Mouse (Mus musculus) MEL (cell line): Measurements from ENCODE around the gene Lcor.

Experiments used
- CTCF ChIP-seq, 3 experiments: IDR thresholded peaks in 2 of 3; conservative IDR thresholded peaks in 1 of 3; 2 replicates each; pipeline ENCODE4 v1.5.1; 2011 to 2012; ENCODE audit warnings: low read length in 3 of 3, low read depth in 2 of 3, mild to moderate bottlenecking in 2 of 3, improper control_type of control experiment in 1 of 3, inconsistent platforms in 1 of 3, mixed read lengths in 1 of 3, moderate library complexity in 1 of 3; ENCODE audit not compliant: control insufficient read depth in 1 of 3, insufficient read depth in 1 of 3, poor library complexity in 1 of 3, severe bottlenecking in 1 of 3
- MAX ChIP-seq: IDR thresholded peaks from 2 replicates; pipeline ENCODE4 v1.6.1; 2011; ENCODE audit warnings: low read length, improper control_type of control experiment
- MYB ChIP-seq: IDR thresholded peaks from 2 replicates; pipeline ENCODE4 v1.6.1; 2011; ENCODE audit warnings: mild to moderate bottlenecking, low read depth, low read length, improper control_type of control experiment
- MYC ChIP-seq: IDR thresholded peaks from 2 replicates; pipeline ENCODE4 v1.6.1; 2011; ENCODE audit warnings: low read depth, mild to moderate bottlenecking, low read length, improper control_type of control experiment, moderate library complexity
- POLR2A ChIP-seq, 2 experiments: IDR thresholded peaks; 2 replicates each; pipeline ENCODE4 v1.6.1; 2011 to 2012; ENCODE audit warnings: low read length in 2 of 2, mild to moderate bottlenecking in 2 of 2, control low read depth in 1 of 2, improper control_type of control experiment in 1 of 2, low read depth in 1 of 2, moderate library complexity in 1 of 2; ENCODE audit not compliant: control insufficient read depth in 1 of 2, insufficient read depth in 1 of 2, poor library complexity in 1 of 2
- UBTF ChIP-seq: IDR thresholded peaks from 2 replicates; pipeline ENCODE4 v1.6.1; 2012; ENCODE audit warnings: low read depth, mild to moderate bottlenecking, inconsistent platforms, low read length, improper control_type of control experiment, moderate library complexity, borderline replicate concordance; ENCODE audit not compliant: insufficient read depth

DNA sequence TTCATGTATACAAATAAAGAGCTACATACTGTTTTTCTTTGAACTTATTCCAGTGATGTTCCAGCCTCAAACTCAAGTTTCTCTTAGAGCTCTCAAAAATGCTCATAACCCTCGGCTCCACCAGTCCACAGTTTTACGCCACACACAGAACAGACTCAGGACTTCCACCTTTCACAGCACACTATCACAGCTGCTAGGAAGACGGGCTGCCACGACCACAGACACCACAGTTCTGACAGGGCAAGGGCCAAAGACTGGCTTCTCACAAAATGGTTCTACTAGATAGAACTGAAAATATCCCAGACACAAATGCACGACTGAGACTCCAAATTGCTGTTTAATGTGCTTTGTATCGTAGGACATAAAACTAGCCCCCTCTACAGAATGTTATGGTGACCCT is 36.7 kb downstream of the Lcor start:
- no peak for TF ChIP-seq POLR2A (IDR thresholded peaks at IDR 0.05; ENCODE audit: control insufficient read depth in 1 of 2, insufficient read depth in 1 of 2, low read depth in 1 of 2, low read length in 2 of 2, poor library complexity in 1 of 2)
- no peak for TF ChIP-seq MYB
- TF ChIP-seq CTCF (IDR thresholded peaks at IDR 0.05 in 2 of 3, conservative IDR thresholded peaks at IDR 0.05 in 1 of 3; ENCODE audit: control insufficient read depth in 1 of 3, insufficient read depth in 1 of 3, low read depth in 2 of 3, low read length in 3 of 3, poor library complexity in 1 of 3, severe bottlenecking in 1 of 3) = no peak
- no peak for TF ChIP-seq MYC
- no peak for TF ChIP-seq UBTF
- TF ChIP-seq MAX = no peak
